Mouse (Mus musculus) left cerebral cortex, postnatal 4 days (tissue): ENCODE results near the gene Ech1. TPM values are rescaled to one million over a fixed set of nuclear protein-coding genes. Genes with fewer than 3 reads are reported as not detected.

ENCODE experiments used
- DNase-seq: peaks from one replicate; pipeline ENCODE4 v3.0.0-alpha.2; 2022
- intact Hi-C: fragments of 180-260 bp; cut with DNase I; formaldehyde crosslinking; loops from one replicate; pipeline ENCODE4 v1.15.1; 2025
- total RNA-seq, 2 experiments: library from RNA; stranded (reverse); gene quantifications; 2 replicates each; pipeline ENCODE4 v1.2.3; 2021

The Ech1 gene
- total RNA-seq, 2 experiments from 2014 or later: 45.3 to 45.9 TPM

GRCm38 (mm10) chr7:28817957-28818356 lies 7.1 kb upstream of the Ech1 start:
- intact Hi-C loops: no loop called here
- DNase-seq: no peak

GRCm38 (mm10) chr7:28818436-28818835 lies 6.6 kb upstream of the Ech1 start:
- intact Hi-C loops: no loop called here
- DNase-seq: no peak

- DNase-seq: no peak
- intact Hi-C loops: no loop called here
These were observed 6.1 kb upstream of the Ech1 start for GRCm38 (mm10) chr7:28818861-28819452.

GRCm38 (mm10) chr7:28819571-28819970 lies 5.4 kb upstream of the Ech1 start:
- intact Hi-C loops: no loop called here
- DNase-seq: no peak

- DNase-seq: no peak
- intact Hi-C loops: no loop called here
These were observed 4.4 kb upstream of the Ech1 start for GRCm38 (mm10) chr7:28820358-28821260.

GRCm38 (mm10) chr7:28821261-28821831 lies 3.7 kb upstream of the Ech1 start:
- intact Hi-C loops: no loop called here
- DNase-seq: peak; percentile 60

GRCm38 (mm10) chr7:28822556-28822955 lies 2.5 kb upstream of the Ech1 start:
- DNase-seq: no peak
- intact Hi-C loops: no loop called here

- no peak for DNase-seq
- intact Hi-C loops: no loop called here
These were observed 1.8 kb upstream of the Ech1 start for GRCm38 (mm10) chr7:28822993-28823903.

GRCm38 (mm10) chr7:28823932-28824331 lies 1.1 kb upstream of the Ech1 start:
- intact Hi-C loops: no loop called here
- DNase-seq: no peak

- DNase-seq: no peak
- intact Hi-C loops: no loop called here
These were observed 827 bp downstream of the Ech1 start for GRCm38 (mm10) chr7:28825686-28826401.

GRCm38 (mm10) chr7:28826402-28826772 lies 1.4 kb downstream of the Ech1 start:
- intact Hi-C loops: no loop called here
- DNase-seq: no peak

GRCm38 (mm10) chr7:28827338-28827737 lies 2.3 kb downstream of the Ech1 start:
- intact Hi-C loops: no loop called here
- DNase-seq: no peak

- no peak for DNase-seq
- intact Hi-C loops: loop anchor here (10.0 kb wide), 1 partner anchor 55 kb away; the partner anchor contains the start of gene Capn12
These were observed 4.8 kb downstream of the Ech1 start for GRCm38 (mm10) chr7:28829821-28830220.

- intact Hi-C loops: loop anchor here (10.0 kb wide), 1 partner anchor 54 kb away; the partner anchor contains the start of gene Capn12
- DNase-seq: no peak
These were observed 6.0 kb downstream of the Ech1 start for GRCm38 (mm10) chr7:28830981-28831380.

- no peak for DNase-seq
- intact Hi-C loops: loop anchor here (10.0 kb wide), 1 partner anchor 53 kb away; the partner anchor contains the start of gene Capn12
These were observed 6.6 kb downstream of the Ech1 start for GRCm38 (mm10) chr7:28831411-28832125.

- intact Hi-C loops: loop anchor here (10.0 kb wide), 1 partner anchor 53 kb away; the partner anchor contains the start of gene Capn12
- no peak for DNase-seq
These were observed 7.1 kb downstream of the Ech1 start for GRCm38 (mm10) chr7:28832137-28832536.

- no peak for DNase-seq
- intact Hi-C loops: loop anchor here (10.0 kb wide), 1 partner anchor 51 kb away; the partner anchor contains the start of gene Capn12
These were observed 8.8 kb downstream of the Ech1 start, which contains the start of gene Lgals4 for GRCm38 (mm10) chr7:28833723-28834347. TSS of gene Lgals4 (plus strand) at chr7:28833854.

- intact Hi-C loops: loop anchor here (10.0 kb wide), 1 partner anchor 48 kb away; the partner anchor contains the start of gene Capn12
- no peak for DNase-seq
These were observed 11.9 kb downstream of the Ech1 start for GRCm38 (mm10) chr7:28836936-28837335.
